ENCODE assay signal across 20 mouse cellular contexts in genomic region chr15:95772374-95772773, GRCm38 (mm10). TPM values are rescaled to one million over a fixed set of nuclear protein-coding genes. Genes with fewer than 3 reads are reported as not detected.
DNase-seq lines count a peak whose midpoint lies in the region; TF ChIP-seq lines count a peak whose summit lies in the region.
"Had no signal": no experiment of that assay in that cellular context is flagged by ENCODE, and none has a peak within 500 bp of the region (broad histone marks: within the 10 kb centered on the region; RNA-seq: fewer than 3 reads in every experiment).

No protein-coding gene starts in this region.

- peak; percentile 67 to 68; a peak in 2 of 4 replicates for TF ChIP-seq EP300 in MEL (IDR thresholded peaks at IDR 0.05; ENCODE audit: low read depth in 1 of 2, low read length in 2 of 2)

- H3K27me3 ChIP-seq in thymus, adult 2 months (ENCODE audit: control insufficient read depth, insufficient read depth, low read length), result no peaks in the 10 kb centered on the region
- H3K27me3 ChIP-seq in MEL (ENCODE audit: control insufficient read depth in 1 of 2, insufficient read depth in 2 of 2, low read length in 2 of 2), result no peaks in the 10 kb centered on the region
- H3K27me3 ChIP-seq: heart, embryonic 15.5 days; neural tube, embryonic 15.5 days had no signal

- H3K36me3 ChIP-seq in thymus, adult 2 months (ENCODE audit: control insufficient read depth, insufficient read depth, low read length), result no peaks in the 10 kb centered on the region
- peaks cover 0 to 26% of the 10 kb centered on the region in 2 experiments; a peak in 2 of 4 replicates for H3K36me3 ChIP-seq in MEL (ENCODE audit: control insufficient read depth in 1 of 2, insufficient read depth in 2 of 2, low read length in 2 of 2)
- H3K36me3 ChIP-seq: embryonic facial prominence, embryonic 10.5 days; heart, embryonic 15.5 days; limb, embryonic 10.5 days; neural tube, embryonic 15.5 days had no signal

- no peak overlapping the region for H3K27ac ChIP-seq in thymus, adult 2 months (ENCODE audit: control insufficient read depth, insufficient read depth, low read length)
- peak overlapping the region; percentile 48 for H3K27ac ChIP-seq in MEL (ENCODE audit: control insufficient read depth, low read depth, low read length)
- H3K27ac ChIP-seq in cortical plate, adult 2 months (ENCODE audit: insufficient read depth, low read length), result no peak overlapping the region
- H3K27ac ChIP-seq: embryonic facial prominence, embryonic 10.5 days; gastrocnemius, adult 2 months; heart, embryonic 15.5 days; hindbrain, postnatal 0 days; kidney, postnatal 0 days; left cerebral cortex, adult 2 months; limb, embryonic 10.5 days; liver, embryonic 14.5 days; neural tube, embryonic 15.5 days had no signal

- 82% methylated on average over 13 of the region's 13 CpGs for WGBS in thymus, adult 2 months

- no peak for TF ChIP-seq CTCF in thymus, adult 2 months (IDR thresholded peaks at IDR 0.05; ENCODE audit: borderline replicate concordance, control insufficient read depth, extremely low read depth, insufficient read depth, low read length, poor library complexity)
- TF ChIP-seq CTCF in MEL (IDR thresholded peaks at IDR 0.05 in 2 of 3, conservative IDR thresholded peaks at IDR 0.05 in 1 of 3; ENCODE audit: control insufficient read depth in 1 of 3, insufficient read depth in 1 of 3, low read depth in 2 of 3, low read length in 3 of 3, poor library complexity in 1 of 3, severe bottlenecking in 1 of 3), result no peak
- TF ChIP-seq CTCF in cortical plate, adult 2 months (IDR thresholded peaks at IDR 0.05; ENCODE audit: extremely low read depth, insufficient read depth, low read length), result no peak

- no peaks in the 10 kb centered on the region for H3K9me3 ChIP-seq in MEL (replicated peaks; ENCODE audit: insufficient read depth, low read length)
- H3K9me3 ChIP-seq: embryonic facial prominence, embryonic 10.5 days; heart, embryonic 15.5 days; limb, embryonic 10.5 days; neural tube, embryonic 15.5 days had no signal

- H3K9ac ChIP-seq in MEL (ENCODE audit: control insufficient read depth, low read depth, low read length, poor library complexity, severe bottlenecking), result peak overlapping the region; percentile 64
- H3K9ac ChIP-seq: heart, embryonic 15.5 days; liver, embryonic 14.5 days; neural tube, embryonic 15.5 days had no signal

- no peak for DNase-seq in thymus, adult 2 months
- no peak for DNase-seq in thymus, postnatal 4 days
- peak; percentile 94 for DNase-seq in MEL (ENCODE audit: low read depth, low spot score)
- no peak for DNase-seq in heart, adult 11 months
- DNase-seq in heart, adult 8-10 months (ENCODE audit: low spot score), result no peak
- DNase-seq in kidney, adult 18-20 months, result no peak
- DNase-seq: adrenal gland, postnatal 25 days; cerebellum, adult 18-20 months; cerebellum, postnatal 36 days; gastrocnemius, adult 2 months; midbrain, embryonic 14.5 days had no signal

- peaks cover 1% of the 10 kb centered on the region; the same call in 1 of the 2 replicates for H3K79me2 ChIP-seq in MEL (ENCODE audit: control insufficient read depth, insufficient read depth, low read length, poor library complexity)

- peaks cover 16% of the 10 kb centered on the region for H3K4me1 ChIP-seq in thymus, adult 2 months (replicated peaks; ENCODE audit: control insufficient read depth, insufficient read depth, low read length)
- H3K4me1 ChIP-seq in MEL (ENCODE audit: control insufficient read depth in 1 of 2, insufficient read depth in 2 of 2, low read length in 2 of 2), result peaks cover 9 to 28% of the 10 kb centered on the region in 2 experiments
- H3K4me1 ChIP-seq in cortical plate, adult 2 months (ENCODE audit: control insufficient read depth, insufficient read depth, low read length), result no peaks in the 10 kb centered on the region
- H3K4me1 ChIP-seq: embryonic facial prominence, embryonic 10.5 days; heart, embryonic 15.5 days; limb, embryonic 10.5 days; neural tube, embryonic 15.5 days had no signal

- TF ChIP-seq RAD21 in MEL (IDR thresholded peaks at IDR 0.05; ENCODE audit: low read depth, low read length), result no peak; the same call in 1 of the 2 replicates

- TF ChIP-seq POLR2A in thymus, adult 2 months (IDR thresholded peaks at IDR 0.05; ENCODE audit: control insufficient read depth, extremely low read depth, insufficient read depth, low read length, poor library complexity), result no peak
- peak in 1 of 2 experiments; percentile 43; a peak in 1 of 4 replicates for TF ChIP-seq POLR2A in MEL (IDR thresholded peaks at IDR 0.05; ENCODE audit: control insufficient read depth in 1 of 2, insufficient read depth in 1 of 2, low read depth in 1 of 2, low read length in 2 of 2, poor library complexity in 1 of 2)
- no peak for TF ChIP-seq POLR2A in cortical plate, adult 2 months (IDR thresholded peaks at IDR 0.05; ENCODE audit: extremely low read depth, insufficient read depth, low read length)

- peak overlapping the region; percentile 17 for H3K4me3 ChIP-seq in thymus, adult 2 months (ENCODE audit: control insufficient read depth, insufficient read depth, low read length)
- H3K4me3 ChIP-seq in MEL (ENCODE audit: control insufficient read depth in 1 of 2, insufficient read depth in 1 of 2, low read depth in 2 of 2, low read length in 2 of 2), result peak overlapping the region; percentile 59 to 72
- peak overlapping the region; percentile 7; the same call in 1 of the 2 replicates for H3K4me3 ChIP-seq in cortical plate, adult 2 months (ENCODE audit: insufficient read depth, low read length)
- H3K4me3 ChIP-seq: embryonic facial prominence, embryonic 10.5 days; gastrocnemius, adult 2 months; heart, embryonic 15.5 days; left cerebral cortex, adult 2 months; limb, embryonic 10.5 days; neural tube, embryonic 15.5 days had no signal

TF ChIP-seq in MEL, 35 proteins besides CTCF, POLR2A, EP300 and RAD21:
- TF ChIP-seq RCOR1 (IDR thresholded peaks at IDR 0.05; ENCODE audit: low read depth, low read length) (peak; percentile 80), ETS1 (IDR thresholded peaks at IDR 0.05; ENCODE audit: low read depth, low read length) (peak; percentile 79), SMC3 (IDR thresholded peaks at IDR 0.05; ENCODE audit: low read depth, low read length) (peak; percentile 35), MAFK (IDR thresholded peaks at IDR 0.05; ENCODE audit: borderline replicate concordance, low read depth, low read length) (no peak), MEF2A (IDR thresholded peaks at IDR 0.05; ENCODE audit: extremely low read depth, insufficient replicate concordance, low read depth, low read length, poor library complexity, severe bottlenecking) (no peak), MAX (IDR thresholded peaks at IDR 0.05; ENCODE audit: low read length) (peak; percentile 57), ZKSCAN1 (IDR thresholded peaks at IDR 0.05; ENCODE audit: low read depth, low read length) (no peak), SIN3A (IDR thresholded peaks at IDR 0.05; ENCODE audit: low read length) (peak; percentile 82), MAZ (IDR thresholded peaks at IDR 0.05; ENCODE audit: low read depth, low read length) (no peak), UBTF (IDR thresholded peaks at IDR 0.05; ENCODE audit: borderline replicate concordance, insufficient read depth, low read depth, low read length) (0 out of 2 replicates have a peak, but pooled peaks have one; percentile 40), TBP (IDR thresholded peaks at IDR 0.05; ENCODE audit: low read depth, low read length) (peak; percentile 60), MXI1 (IDR thresholded peaks at IDR 0.05; ENCODE audit: low read depth, low read length) (peak; percentile 33; the same call in 1 of the 2 replicates), USF1 (IDR thresholded peaks at IDR 0.05; ENCODE audit: low read depth, low read length) (peak; percentile 52), MYC (IDR thresholded peaks at IDR 0.05; ENCODE audit: low read depth, low read length) (0 out of 2 replicates have a peak, but pooled peaks have one; percentile 55), HCFC1 (IDR thresholded peaks at IDR 0.05; ENCODE audit: low read depth, low read length) (0 out of 2 replicates have a peak, but pooled peaks have one; percentile 25), CHD1 (IDR thresholded peaks at IDR 0.05; ENCODE audit: low read depth, low read length) (no peak), ELF1 (IDR thresholded peaks at IDR 0.05; ENCODE audit: low read depth, low read length) (peak; percentile 83)

RNA-seq across cellular contexts. Expression of gene Ano6, which starts 18.3 kb away (rescaled TPM):
- 104 and 130 TPM in 2 replicates for polyA plus RNA-seq in thymus, adult 2 months (2012; rRNA removed)
- 66.6 and 69.4 TPM in 2 replicates for total RNA-seq in MEL (2012; rRNA removed)
- polyA plus RNA-seq in MEL (2012; ENCODE audit: insufficient read depth in 1 of 2, insufficient read length in 2 of 2, low read depth in 1 of 2, low replicate concordance in 2 of 2, missing spikeins in 1 of 2), result 10 to 100 TPM; 54.8 to 61.4 TPM
- polyA plus RNA-seq in cortical plate, adult 2 months (2012; rRNA removed), result 16.4 and 16.7 TPM in 2 replicates
- 10 to 100 TPM; 17.7 to 21.2 (median 19.1) TPM for total RNA-seq in heart, adult 8-10 months (2022)

Comparison
In these comparisons a context has a peak if more than half of its experiments do, and no peak if none do; other contexts are left out.
1. H3K4me3 ChIP-seq: peak in every context shown above with its lines; median percentile 66 in MEL; 17 in thymus, adult 2 months; 7 in cortical plate, adult 2 months.